Mouse (Mus musculus): ENCODE measurements around the gene Agap3.

Gene Agap3

GRCm38 (mm10) chr5:24452030-24452690, at the start of gene Agap3:
Gene Agap3, plus strand, starts transcription at chr5:24452177.
- DNase-seq (ENCODE audit: low read depth) = peak; percentile 65

- no peak for DNase-seq (ENCODE audit: low read depth)
Observed at GRCm38 (mm10) chr5:24404594-24405360, 47.2 kb upstream of the Agap3 start.

- no peak for DNase-seq (ENCODE audit: low read depth)
Observed at GRCm38 (mm10) chr5:24405389-24405876, 46.5 kb upstream of the Agap3 start.

GRCm38 (mm10) chr5:24408651-24409050, 43.3 kb upstream of the Agap3 start:
- DNase-seq (ENCODE audit: low read depth) = no peak

GRCm38 (mm10) chr5:24409466-24409865, 42.5 kb upstream of the Agap3 start:
- DNase-seq (ENCODE audit: low read depth) = no peak

- DNase-seq (ENCODE audit: low read depth) = no peak
Observed at GRCm38 (mm10) chr5:24412063-24412462, 39.9 kb upstream of the Agap3 start.

- no peak for DNase-seq (ENCODE audit: low read depth)
Observed at GRCm38 (mm10) chr5:24413042-24413693, 38.8 kb upstream of the Agap3 start, which contains the start of gene Asic3. Gene Asic3, plus strand, starts transcription at chr5:24413392.

GRCm38 (mm10) chr5:24413938-24414337, 38.0 kb upstream of the Agap3 start:
- DNase-seq (ENCODE audit: low read depth) = no peak

- DNase-seq (ENCODE audit: low read depth) = peak; percentile 83
Observed at GRCm38 (mm10) chr5:24416222-24416736, 35.7 kb upstream of the Agap3 start.

GRCm38 (mm10) chr5:24417587-24417986, 34.4 kb upstream of the Agap3 start:
- DNase-seq (ENCODE audit: low read depth) = no peak

GRCm38 (mm10) chr5:24420381-24420780, 31.6 kb upstream of the Agap3 start:
- DNase-seq (ENCODE audit: low read depth) = no peak

GRCm38 (mm10) chr5:24423129-24424003, 28.6 kb upstream of the Agap3 start, which contains the start of the genes Cdk5 and Slc4a2:
Gene Cdk5, minus strand, starts transcription at chr5:24423530.
Gene Slc4a2, plus strand, starts transcription at chr5:24423837.
- DNase-seq (ENCODE audit: low read depth) = peak; percentile 98

- DNase-seq (ENCODE audit: low read depth) = no peak
Observed at GRCm38 (mm10) chr5:24424004-24424781, 27.8 kb upstream of the Agap3 start.

GRCm38 (mm10) chr5:24424861-24425411, 27.0 kb upstream of the Agap3 start:
- peak; percentile 94 for DNase-seq (ENCODE audit: low read depth)

GRCm38 (mm10) chr5:24425421-24426036, 26.4 kb upstream of the Agap3 start:
- DNase-seq (ENCODE audit: low read depth) = no peak

GRCm38 (mm10) chr5:24426037-24426432, 25.9 kb upstream of the Agap3 start:
- peak; percentile 18 for DNase-seq (ENCODE audit: low read depth)

GRCm38 (mm10) chr5:24426556-24427284, 25.3 kb upstream of the Agap3 start:
- DNase-seq (ENCODE audit: low read depth) = no peak

- DNase-seq (ENCODE audit: low read depth) = no peak
Observed at GRCm38 (mm10) chr5:24427285-24427633, 24.7 kb upstream of the Agap3 start.

- no peak for DNase-seq (ENCODE audit: low read depth)
Observed at GRCm38 (mm10) chr5:24427981-24428402, 24.0 kb upstream of the Agap3 start.

Data from induced T-regulatory cell, adult 2 months (primary cell).